Mouse (Mus musculus) heart, adult 2 months (tissue): Measurements from ENCODE around the gene Myo10. TPM values are rescaled to one million over a fixed set of nuclear protein-coding genes. Genes with fewer than 3 reads are reported as not detected.

ENCODE experiments used
- DNase-seq, 2 experiments: peaks; one replicate each; pipeline ENCODE4 v3.0.0; 2021
- H3K27ac ChIP-seq: fragments of 200-600 bp; 2 replicates; pipeline ENCODE4 v1.8.1; 2022
- H3K27me3 ChIP-seq: fragments of 200-500 bp; 2 replicates; pipeline ENCODE4 v1.6.1; 2012; ENCODE audit warnings: mild to moderate bottlenecking, low read length, inconsistent platforms, mixed read lengths; ENCODE audit not compliant: control insufficient read depth, insufficient read depth
- H3K36me3 ChIP-seq: fragments of 200-500 bp; 2 replicates; pipeline ENCODE4 v1.6.1; 2012; ENCODE audit warnings: low read length, inconsistent platforms; ENCODE audit not compliant: control insufficient read depth, insufficient read depth
- H3K4me1 ChIP-seq: fragments of 200-500 bp; 2 replicates; pipeline ENCODE4 v1.6.1; 2011; ENCODE audit warnings: low read length; ENCODE audit not compliant: control insufficient read depth, insufficient read depth
- H3K4me3 ChIP-seq: fragments of 200-600 bp; 2 replicates; pipeline ENCODE4 v1.8.1; 2022
- H3K79me2 ChIP-seq: fragments of 200-500 bp; replicated peaks from 2 replicates; pipeline ENCODE4 v1.6.1; 2012; ENCODE audit warnings: mild to moderate bottlenecking, inconsistent platforms, low read length, moderate library complexity, mixed read lengths; ENCODE audit not compliant: control insufficient read depth, insufficient read depth
- H3K9ac ChIP-seq: fragments of 200-500 bp; 2 replicates; pipeline ENCODE4 v1.6.1; 2012; ENCODE audit warnings: low read depth, mild to moderate bottlenecking, control low read depth, inconsistent platforms, low read length, mixed read lengths
- CTCF ChIP-seq: fragments of 200-600 bp; IDR thresholded peaks from 2 replicates; pipeline ENCODE4 v1.8.1; 2022; ENCODE audit warnings: antibody characterized with exemption, mild to moderate bottlenecking, moderate library complexity
- EP300 ChIP-seq: fragments of 200-500 bp; IDR thresholded peaks from 2 replicates; pipeline ENCODE4 v1.6.1; 2011; ENCODE audit warnings: low read depth, low read length, control low read depth; ENCODE audit not compliant: insufficient read depth
- POLR2A ChIP-seq: fragments of 200-500 bp; IDR thresholded peaks from 2 replicates; pipeline ENCODE4 v1.6.1; 2011; ENCODE audit warnings: mild to moderate bottlenecking, low read depth, low read length, control low read depth; ENCODE audit not compliant: insufficient read depth
- WGBS: fragments of 180-500 bp; shearing (Covaris S2); methylation state at CpG from one replicate; pipeline ENCODE4 v1.1.7; 2018; 5-methylcytosine and 5-hydroxymethylcytosine counted together
- intact Hi-C: fragments of 180-260 bp; cut with DNase I; formaldehyde crosslinking; loops from one replicate; pipeline ENCODE4 v1.15.1; 2025
- polyA plus RNA-seq: library from polyadenylated mRNA; depleted of rRNA; stranded (reverse); fragments of >200 nt; gene quantifications from 2 replicates; pipeline ENCODE4 v1.2.3, GENCODE M21; 2012
- total RNA-seq, 2 experiments: library from RNA; stranded (reverse); gene quantifications; 2 replicates each; pipeline ENCODE4 v1.2.3; 2021

Gene Myo10
- total and polyA plus RNA-seq, 3 experiments = 26.6 to 67.9 (median 63.7) TPM

GRCm38 (mm10) chr15:25834920-25835674 lies 212.8 kb downstream of the Myo10 start:
- no peaks in the 10 kb centered on the region for H3K27me3 ChIP-seq
- 82% methylated on average over 17 of the region's 17 CpGs for WGBS
- peaks cover 3% of the 10 kb centered on the region for H3K4me1 ChIP-seq
- intact Hi-C loops = no loop called here
- TF ChIP-seq CTCF (no peak), EP300 (no peak)
- H3K27ac ChIP-seq = no peak overlapping the region
- DNase-seq = no peak
- no peaks in the 10 kb centered on the region for H3K79me2 ChIP-seq
- no peak overlapping the region for H3K4me3 ChIP-seq
- peaks cover 2% of the 10 kb centered on the region; the same call in 1 of the 2 replicates for H3K36me3 ChIP-seq
- H3K9ac ChIP-seq = no peak overlapping the region

- Histone ChIP-seq H3K79me2 (no peaks in the 10 kb centered on the region), H3K9ac (peak overlapping the region; percentile 80), H3K36me3 (no peaks in the 10 kb centered on the region), H3K27ac (peak overlapping the region; percentile 67), H3K27me3 (no peaks in the 10 kb centered on the region), H3K4me1 (no peaks in the 10 kb centered on the region), H3K4me3 (peak overlapping the region; percentile 60)
- DNase-seq = no peak
- intact Hi-C loops = no loop called here
- 22% methylated on average over 16 of the region's 16 CpGs for WGBS
- no peak for TF ChIP-seq EP300
Observed at GRCm38 (mm10) chr15:25842462-25843085, 220.2 kb downstream of the Myo10 start.

- DNase-seq = peak; percentile 87 to 89
- no peak for TF ChIP-seq EP300
- peak; percentile 66 for TF ChIP-seq CTCF
- H3K79me2 ChIP-seq = no peaks in the 10 kb centered on the region
- H3K36me3 ChIP-seq = no peaks in the 10 kb centered on the region
- no peaks in the 10 kb centered on the region for H3K27me3 ChIP-seq
- intact Hi-C loops = no loop called here
- H3K4me1 ChIP-seq = no peaks in the 10 kb centered on the region
- peak within 1 kb of the TSS; percentile 80 for H3K9ac ChIP-seq
- WGBS = 2% methylated on average over 69 of the region's 72 CpGs
- H3K4me3 ChIP-seq = peak within 1 kb of the TSS; percentile 60
- H3K27ac ChIP-seq = peak within 1 kb of the TSS; percentile 67
Observed at GRCm38 (mm10) chr15:25843086-25843991, 221.0 kb downstream of the Myo10 start, which contains the start of gene Retreg1. TSS of gene Retreg1 (plus strand) at chr15:25843180.

- Histone ChIP-seq H3K27ac (no peak overlapping the region), H3K4me1 (no peaks in the 10 kb centered on the region), H3K9ac (no peak overlapping the region), H3K79me2 (no peaks in the 10 kb centered on the region), H3K4me3 (peak overlapping the region; percentile 60; the same call in 1 of the 2 replicates), H3K36me3 (no peaks in the 10 kb centered on the region), H3K27me3 (no peaks in the 10 kb centered on the region)
- WGBS = 58% methylated on average over 11 of the region's 11 CpGs
- intact Hi-C loops = no loop called here
- no peak for TF ChIP-seq EP300
- TF ChIP-seq CTCF = no peak
- TF ChIP-seq POLR2A = no peak
- no peak for DNase-seq
Observed at GRCm38 (mm10) chr15:25844013-25844570, 221.8 kb downstream of the Myo10 start.

GRCm38 (mm10) chr15:25844771-25845170 lies 222.4 kb downstream of the Myo10 start:
- no peaks in the 10 kb centered on the region for H3K27me3 ChIP-seq
- peaks cover 2% of the 10 kb centered on the region; the same call in 1 of the 2 replicates for H3K79me2 ChIP-seq
- 70% methylated on average over 4 of the region's 4 CpGs for WGBS
- H3K36me3 ChIP-seq = no peaks in the 10 kb centered on the region
- DNase-seq = no peak
- H3K27ac ChIP-seq = no peak overlapping the region
- no peaks in the 10 kb centered on the region for H3K4me1 ChIP-seq
- TF ChIP-seq POLR2A (no peak), EP300 (no peak), CTCF (no peak)
- intact Hi-C loops = loop anchor here (5.0 kb wide), 1 partner anchor 32 kb away; no protein-coding TSS in a partner anchor
- H3K9ac ChIP-seq = no peak overlapping the region
- no peak overlapping the region for H3K4me3 ChIP-seq
